Comparison of ENCODE assay signal across 21 mouse cellular contexts in genomic region chr3:88248406-88248805, GRCm38 (mm10). TPM values are rescaled to one million over a fixed set of nuclear protein-coding genes. Genes with fewer than 3 reads are reported as not detected.
DNase-seq lines count a peak whose midpoint lies in the region; ATAC-seq lines count a peak whose summit lies in the region.
"Had no signal": no experiment of that assay in that cellular context is flagged by ENCODE, and none has a peak within 500 bp of the region (broad histone marks: within the 10 kb centered on the region; RNA-seq: fewer than 3 reads in every experiment).

No protein-coding gene starts in this region.

- peaks cover 4% of the 10 kb centered on the region; the same call in 1 of the 2 replicates for H3K4me1 ChIP-seq in midbrain, embryonic 13.5 days (replicated peaks)
- no peaks in the 10 kb centered on the region for H3K4me1 ChIP-seq in midbrain, embryonic 14.5 days (ENCODE audit: control insufficient read depth, insufficient read depth, low read length)
- H3K4me1 ChIP-seq: embryonic facial prominence, embryonic 13.5 days; heart, embryonic 13.5 days had no signal

- H3K27me3 ChIP-seq in midbrain, embryonic 13.5 days: peaks cover 57% of the 10 kb centered on the region
- peaks cover 20% of the 10 kb centered on the region; the same call in 1 of the 2 replicates for H3K27me3 ChIP-seq in midbrain, embryonic 14.5 days (ENCODE audit: control insufficient read depth, insufficient read depth, low read length)

- H3K27ac ChIP-seq in midbrain, embryonic 13.5 days: no peak overlapping the region
- no peak overlapping the region for H3K27ac ChIP-seq in midbrain, embryonic 14.5 days (replicated peaks; ENCODE audit: low read depth, low read length)
- H3K27ac ChIP-seq: embryonic facial prominence, embryonic 13.5 days; heart, embryonic 13.5 days; hindbrain, postnatal 0 days had no signal

- H3K4me2 ChIP-seq in midbrain, embryonic 13.5 days (replicated peaks): no peak overlapping the region
- H3K4me2 ChIP-seq in midbrain, embryonic 14.5 days (ENCODE audit: low read length): no peak overlapping the region
- H3K4me2 ChIP-seq: embryonic facial prominence, embryonic 13.5 days; heart, embryonic 13.5 days had no signal

- ATAC-seq in midbrain, embryonic 13.5 days: no peak
- ATAC-seq in midbrain, embryonic 14.5 days (ENCODE audit: low FRiP score, low TSS enrichment): no peak
- ATAC-seq: forebrain, postnatal 0 days; hindbrain, postnatal 0 days had no signal

- 56% methylated on average over 11 of the region's 11 CpGs for WGBS in midbrain, embryonic 13.5 days
- WGBS in midbrain, embryonic 14.5 days: 56% methylated on average over 11 of the region's 11 CpGs

- H3K36me3 ChIP-seq in midbrain, embryonic 13.5 days: no peaks in the 10 kb centered on the region
- H3K36me3 ChIP-seq in midbrain, embryonic 14.5 days (ENCODE audit: control insufficient read depth, insufficient read depth, low read length): no peaks in the 10 kb centered on the region
- H3K36me3 ChIP-seq: embryonic facial prominence, embryonic 13.5 days; G1E; heart, embryonic 13.5 days had no signal

- H3K9me3 ChIP-seq in midbrain, embryonic 13.5 days: no peaks in the 10 kb centered on the region
- H3K9me3 ChIP-seq in midbrain, embryonic 14.5 days (ENCODE audit: control insufficient read depth, low read length): no peaks in the 10 kb centered on the region
- H3K9me3 ChIP-seq: embryonic facial prominence, embryonic 13.5 days; G1E; heart, embryonic 13.5 days had no signal

- peak overlapping the region; percentile 16; the same call in 1 of the 2 replicates for H3K9ac ChIP-seq in midbrain, embryonic 13.5 days (replicated peaks)
- H3K9ac ChIP-seq in midbrain, embryonic 14.5 days (replicated peaks; ENCODE audit: low read length): no peak overlapping the region
- H3K9ac ChIP-seq: embryonic facial prominence, embryonic 13.5 days; forebrain, postnatal 0 days; heart, embryonic 13.5 days had no signal

- H3K4me3 ChIP-seq in midbrain, embryonic 13.5 days (replicated peaks): no peak overlapping the region
- no peak overlapping the region for H3K4me3 ChIP-seq in midbrain, embryonic 14.5 days (replicated peaks; ENCODE audit: low read depth, low read length)
- H3K4me3 ChIP-seq: embryonic facial prominence, embryonic 13.5 days; heart, embryonic 13.5 days had no signal

- peak; percentile 82 for DNase-seq in heart, adult 11 months
- no peak for DNase-seq in heart, adult 18-20 months
- no peak for DNase-seq in midbrain, embryonic 14.5 days
- peak; percentile 26 for DNase-seq in ovary, postnatal 36 days (ENCODE audit: low spot score)
- no peak for DNase-seq in ovary, postnatal 14 days (ENCODE audit: low spot score)
- no peak for DNase-seq in kidney, postnatal 14 days
- DNase-seq: adrenal gland, postnatal 10 days; cerebellum, adult 11 months; cerebellum, adult 9-10 months; forebrain, postnatal 0 days; gastrocnemius, postnatal 14 days; heart, postnatal 36 days had no signal

RNA-seq across cellular contexts. Expression of gene Rhbg, which starts 6.1 kb away (rescaled TPM):
- under 1 TPM in 1 of 2 experiments, not detected in 1; 0.64 TPM for total RNA-seq in heart, adult 18-20 months (2021)
- polyA plus RNA-seq in midbrain, embryonic 13.5 days (2015; fragmentation: Nextera tagmentation; extraction: Ambion mirVana): 0.12 TPM in 1 of 2 replicates, not detected in the other
- polyA plus RNA-seq in midbrain, embryonic 14.5 days (2014; fragmentation: Nextera tagmentation; extraction: Ambion mirVana): 0.21 and 0.22 TPM in 2 replicates
- total RNA-seq: G1E; gastrocnemius, adult 18-20 months; gastrocnemius, postnatal 14 days; heart, postnatal 36 days had no signal
- polyA plus RNA-seq: cortical plate, adult 2 months; G1E; heart, postnatal 0 days had no signal

RNA-seq across cellular contexts. Expression of gene Gm38392, which starts 38.6 kb away (rescaled TPM):
- under 1 TPM; 0.30 to 0.33 TPM for total RNA-seq in heart, adult 18-20 months (2021)
- 0.16 TPM in 1 of 2 replicates, not detected in the other for polyA plus RNA-seq in midbrain, embryonic 13.5 days (2015; fragmentation: Nextera tagmentation; extraction: Ambion mirVana)
- not detected in 2 replicates for polyA plus RNA-seq in midbrain, embryonic 14.5 days (2014; fragmentation: Nextera tagmentation; extraction: Ambion mirVana)
- total RNA-seq: forebrain, postnatal 0 days; G1E; hindbrain, postnatal 0 days had no signal
- polyA plus RNA-seq: brain, embryonic 14.5 days; cortical plate, adult 2 months; G1E; heart, embryonic 13.5 days; heart, postnatal 0 days had no signal

RNA-seq across cellular contexts. Expression of gene Tsacc, which starts 48.4 kb away (rescaled TPM):
- total RNA-seq in heart, adult 18-20 months (2021): 1 to 10 TPM; 6.7 to 7.3 TPM
- 11.2 and 11.6 TPM in 2 replicates for polyA plus RNA-seq in midbrain, embryonic 13.5 days (2015; fragmentation: Nextera tagmentation; extraction: Ambion mirVana)
- 8.0 and 8.1 TPM in 2 replicates for polyA plus RNA-seq in midbrain, embryonic 14.5 days (2014; fragmentation: Nextera tagmentation; extraction: Ambion mirVana)
- total RNA-seq: hindbrain, postnatal 0 days had no signal

RNA-seq across cellular contexts. Expression of gene Cct3, which starts 48.5 kb away (rescaled TPM):
- 100 to 1,000 TPM; 184 to 197 TPM for total RNA-seq in heart, adult 18-20 months (2021)
- 529 and 545 TPM in 2 replicates for polyA plus RNA-seq in midbrain, embryonic 13.5 days (2015; fragmentation: Nextera tagmentation; extraction: Ambion mirVana)
- polyA plus RNA-seq in midbrain, embryonic 14.5 days (2014; fragmentation: Nextera tagmentation; extraction: Ambion mirVana): 444 and 493 TPM in 2 replicates

Comparison
In these comparisons a context has a peak if more than half of its experiments do, and no peak if none do; other contexts are left out.
1. DNase-seq: peak in heart, adult 11 months (single experiment) and ovary, postnatal 36 days (single experiment); none in heart, adult 18-20 months (0 of 2), midbrain, embryonic 14.5 days (single experiment), ovary, postnatal 14 days (single experiment) and kidney, postnatal 14 days (single experiment).